Mouse (Mus musculus) C2C12 (cell line): ENCODE results near the gene Gstz1.

Source experiments
- CEBPB ChIP-seq: IDR thresholded peaks from one replicate; pipeline ENCODE4 v1.6.1; 2011; ENCODE audit warnings: low read depth, mild to moderate bottlenecking, control low read depth, moderate library complexity
- CTCF ChIP-seq: IDR thresholded peaks from one replicate; pipeline ENCODE4 v1.5.1; 2011; ENCODE audit not compliant: control insufficient read depth, insufficient read depth, insufficient read length
- FOSL1 ChIP-seq: IDR thresholded peaks from one replicate; pipeline ENCODE4 v1.8.0; 2011; ENCODE audit warnings: mild to moderate bottlenecking, low read length; ENCODE audit not compliant: poor library complexity, insufficient read depth, severe bottlenecking
- MAX ChIP-seq: IDR thresholded peaks from one replicate; pipeline ENCODE4 v1.6.1; 2011; ENCODE audit warnings: mild to moderate bottlenecking, control low read depth
- USF1 ChIP-seq: IDR thresholded peaks from one replicate; pipeline ENCODE4 v1.6.1; 2011; ENCODE audit warnings: low read depth, mild to moderate bottlenecking, control low read depth, moderate library complexity

GRCm38 (mm10) chr12:87199973-87200586 lies 53.1 kb downstream of the Gstz1 start, which contains the start of gene Tmed8:
- no peak for TF ChIP-seq MAX
- no peak for TF ChIP-seq USF1
- no peak for TF ChIP-seq CTCF
- TF ChIP-seq CEBPB, result no peak
- no peak for TF ChIP-seq FOSL1
